Mouse (Mus musculus): ENCODE measurements around the gene BC005537.

- TF ChIP-seq CEBPB (IDR thresholded peaks at IDR 0.05; ENCODE audit: low read depth) (no peak), MAX (IDR thresholded peaks at IDR 0.05) (no peak), FOSL1 (IDR thresholded peaks at IDR 0.05; ENCODE audit: insufficient read depth, low read length, poor library complexity, severe bottlenecking) (no peak), CTCF (IDR thresholded peaks at IDR 0.05; ENCODE audit: control insufficient read depth, insufficient read depth, insufficient read length) (no peak), MYOD1 (IDR thresholded peaks at IDR 0.05; ENCODE audit: control insufficient read depth, insufficient read length, low read depth) (no peak), USF1 (IDR thresholded peaks at IDR 0.05; ENCODE audit: low read depth) (no peak), MYOG (IDR thresholded peaks at IDR 0.05; ENCODE audit: control insufficient read depth, extremely low read depth, insufficient read length) (no peak)
These were observed 21.3 kb downstream of the BC005537 start for GRCm38 (mm10) chr13:24822663-24823343.
